Mouse (Mus musculus): Measurements from ENCODE around the gene Stx5a. TPM values are rescaled to one million over a fixed set of nuclear protein-coding genes. Genes with fewer than 3 reads are reported as not detected.

Gene Stx5a
- polyA plus RNA-seq, 1 experiment from 2014 or later: 111 TPM

- no peak for ATAC-seq (ENCODE audit: low FRiP score)
- H3K27me3 ChIP-seq (ENCODE audit: control insufficient read depth, insufficient read depth, low read length): no peaks in the 10 kb centered on the region
- no peak overlapping the region for H3K27ac ChIP-seq (ENCODE audit: low read depth, low read length)
- no peaks in the 10 kb centered on the region for H3K4me1 ChIP-seq (replicated peaks; ENCODE audit: control insufficient read depth, insufficient read depth, low read length)
- DNase-seq (ENCODE audit: low spot score): no peak
- H3K4me2 ChIP-seq (replicated peaks; ENCODE audit: low read depth, low read length): no peak overlapping the region
- H3K9ac ChIP-seq (ENCODE audit: low read depth, low read length): no peak overlapping the region
- H3K9me3 ChIP-seq (ENCODE audit: control insufficient read depth, low read length): no peaks in the 10 kb centered on the region
- H3K4me3 ChIP-seq (ENCODE audit: low read depth, low read length): no peak overlapping the region
- H3K36me3 ChIP-seq (ENCODE audit: control insufficient read depth, insufficient read depth, low read length): peaks cover 14% of the 10 kb centered on the region
- 81% methylated on average over 7 of the region's 7 CpGs for WGBS
Measured at GRCm38 (mm10) chr19:8790171-8790570, 49.0 kb downstream of the Stx5a start.

- ATAC-seq (ENCODE audit: low FRiP score) (peak; percentile 72), DNase-seq (ENCODE audit: low spot score) (peak; percentile 95)
- Histone ChIP-seq H3K4me2 (replicated peaks; ENCODE audit: low read depth, low read length) (peak within 1 kb of the TSS; percentile 87), H3K27ac (ENCODE audit: low read depth, low read length) (peak within 1 kb of the TSS; percentile 55; the same call in 1 of the 2 replicates), H3K36me3 (ENCODE audit: control insufficient read depth, insufficient read depth, low read length) (peaks cover 8% of the 10 kb centered on the region), H3K27me3 (ENCODE audit: control insufficient read depth, insufficient read depth, low read length) (no peaks in the 10 kb centered on the region), H3K4me1 (replicated peaks; ENCODE audit: control insufficient read depth, insufficient read depth, low read length) (no peaks in the 10 kb centered on the region), H3K9me3 (ENCODE audit: control insufficient read depth, low read length) (no peaks in the 10 kb centered on the region), H3K9ac (ENCODE audit: low read depth, low read length) (peak within 1 kb of the TSS; percentile 75), H3K4me3 (ENCODE audit: low read depth, low read length) (peak within 1 kb of the TSS; percentile 64)
- WGBS: 2% methylated on average over 25 of the region's 25 CpGs
Measured at GRCm38 (mm10) chr19:8798264-8798946, 57.2 kb downstream of the Stx5a start, which contains the start of gene Polr2g. Gene Polr2g (minus strand): TSS chr19:8798577.

- ATAC-seq (ENCODE audit: low FRiP score) (no peak), DNase-seq (ENCODE audit: low spot score) (no peak)
- no peak overlapping the region for H3K9ac ChIP-seq (ENCODE audit: low read depth, low read length)
- peaks cover 3% of the 10 kb centered on the region; the same call in 1 of the 2 replicates for H3K36me3 ChIP-seq (ENCODE audit: control insufficient read depth, insufficient read depth, low read length)
- no peak overlapping the region for H3K4me3 ChIP-seq (ENCODE audit: low read depth, low read length)
- no peak overlapping the region for H3K27ac ChIP-seq (ENCODE audit: low read depth, low read length)
- no peaks in the 10 kb centered on the region for H3K4me1 ChIP-seq (replicated peaks; ENCODE audit: control insufficient read depth, insufficient read depth, low read length)
- H3K9me3 ChIP-seq (ENCODE audit: control insufficient read depth, low read length): no peaks in the 10 kb centered on the region
- H3K4me2 ChIP-seq (replicated peaks; ENCODE audit: low read depth, low read length): no peak overlapping the region
- H3K27me3 ChIP-seq (ENCODE audit: control insufficient read depth, insufficient read depth, low read length): no peaks in the 10 kb centered on the region
Measured at GRCm38 (mm10) chr19:8798947-8799315, 57.7 kb downstream of the Stx5a start.

DNA sequence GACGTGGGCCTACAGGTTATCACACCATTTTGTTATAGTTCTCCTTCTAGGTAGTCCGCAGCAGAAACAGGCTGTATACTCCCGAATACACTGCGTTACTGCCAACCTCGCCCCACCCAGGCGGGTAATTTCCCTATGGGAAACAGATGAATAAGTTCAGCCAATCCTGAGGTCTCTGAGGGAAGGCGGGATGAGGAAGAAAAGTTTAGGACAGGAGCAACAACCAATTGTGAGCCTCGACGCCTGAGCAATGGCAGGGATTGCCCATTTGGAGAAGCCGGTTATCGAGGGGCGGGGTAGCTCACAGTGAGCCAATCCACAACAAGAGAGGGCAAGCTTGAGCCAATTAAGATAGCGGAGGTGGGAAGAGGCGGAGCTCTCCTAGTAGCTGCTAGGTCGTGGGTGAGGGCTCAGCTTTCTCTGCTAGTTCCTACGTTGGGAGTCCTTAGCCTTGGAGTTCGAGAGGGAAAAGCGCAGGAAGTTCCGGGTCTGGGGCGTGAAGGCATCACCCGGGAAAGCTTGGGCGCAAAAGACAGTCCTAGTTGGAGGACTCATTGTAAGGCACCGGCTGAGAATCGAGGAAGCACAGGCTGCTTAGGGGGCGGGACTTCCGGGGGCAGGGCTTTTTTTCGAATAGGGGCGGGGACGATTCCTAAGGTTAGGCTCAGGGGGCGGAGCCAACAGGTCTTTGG is 61.1 kb downstream of the Stx5a start, which contains the start of gene Zbtb3:
Gene Zbtb3, plus strand, starts transcription at position 426 of the 692 bp plus-strand sequence.
- H3K4me2 ChIP-seq (replicated peaks; ENCODE audit: low read depth, low read length): peak within 1 kb of the TSS; percentile 72
- peak within 1 kb of the TSS; percentile 58 for H3K9ac ChIP-seq (ENCODE audit: low read depth, low read length)
- H3K4me3 ChIP-seq (ENCODE audit: low read depth, low read length): peak within 1 kb of the TSS; percentile 61
- WGBS: 1% methylated on average over 30 of the region's 30 CpGs
- H3K4me1 ChIP-seq (replicated peaks; ENCODE audit: control insufficient read depth, insufficient read depth, low read length): no peaks in the 10 kb centered on the region
- no peaks in the 10 kb centered on the region for H3K27me3 ChIP-seq (ENCODE audit: control insufficient read depth, insufficient read depth, low read length)
- ATAC-seq (ENCODE audit: low FRiP score): peak; percentile 99
- H3K9me3 ChIP-seq (ENCODE audit: control insufficient read depth, low read length): no peaks in the 10 kb centered on the region
- peak within 1 kb of the TSS; percentile 79 for H3K27ac ChIP-seq (ENCODE audit: low read depth, low read length)
- H3K36me3 ChIP-seq (ENCODE audit: control insufficient read depth, insufficient read depth, low read length): no peaks in the 10 kb centered on the region
- peak; percentile 91 for DNase-seq (ENCODE audit: low spot score)

DNA sequence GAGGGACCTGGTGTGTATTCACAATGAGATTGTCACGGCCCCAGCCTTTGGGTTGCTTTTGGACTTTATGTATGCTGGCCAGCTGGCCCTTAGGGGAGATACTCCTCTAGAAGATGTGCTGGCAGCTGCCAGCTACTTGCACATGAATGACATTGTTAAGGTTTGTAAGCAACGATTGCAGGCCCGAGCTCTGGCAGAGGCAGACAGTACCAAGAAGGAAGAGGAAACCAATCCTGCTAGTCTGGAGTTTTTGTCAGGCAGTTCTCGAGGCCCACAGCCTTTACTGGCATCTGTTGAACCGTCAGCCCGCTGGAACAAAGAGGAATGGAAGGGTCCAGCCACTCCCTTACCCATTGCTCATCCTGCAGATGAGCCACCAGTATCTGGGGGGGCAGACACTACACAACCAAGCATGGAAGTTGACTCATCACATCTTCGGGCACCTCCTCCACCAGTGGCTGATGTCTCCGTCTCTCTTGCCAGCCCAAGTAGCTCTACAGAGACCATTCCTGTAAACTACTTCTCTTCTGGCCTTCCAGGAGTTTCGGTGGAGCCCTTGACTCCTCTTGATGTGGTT is 62.1 kb downstream of the Stx5a start:
- H3K4me2 ChIP-seq (replicated peaks; ENCODE audit: low read depth, low read length): peak overlapping the region; percentile 45; the same call in 1 of the 2 replicates
- no peaks in the 10 kb centered on the region for H3K4me1 ChIP-seq (replicated peaks; ENCODE audit: control insufficient read depth, insufficient read depth, low read length)
- no peak overlapping the region for H3K9ac ChIP-seq (ENCODE audit: low read depth, low read length)
- no peaks in the 10 kb centered on the region for H3K36me3 ChIP-seq (ENCODE audit: control insufficient read depth, insufficient read depth, low read length)
- no peak overlapping the region for H3K4me3 ChIP-seq (ENCODE audit: low read depth, low read length)
- DNase-seq (ENCODE audit: low spot score) (no peak), ATAC-seq (ENCODE audit: low FRiP score) (no peak)
- H3K27ac ChIP-seq (ENCODE audit: low read depth, low read length): no peak overlapping the region
- H3K27me3 ChIP-seq (ENCODE audit: control insufficient read depth, insufficient read depth, low read length): no peaks in the 10 kb centered on the region
- 94% methylated on average over 9 of the region's 9 CpGs for WGBS
- no peaks in the 10 kb centered on the region for H3K9me3 ChIP-seq (ENCODE audit: control insufficient read depth, low read length)

GRCm38 (mm10) chr19:8803879-8804660 is 62.9 kb downstream of the Stx5a start:
- no peak overlapping the region for H3K4me3 ChIP-seq (ENCODE audit: low read depth, low read length)

More at GRCm38 (mm10) chr19:8803879-8804660, 62.9 kb downstream of the Stx5a start:
- no peaks in the 10 kb centered on the region for H3K27me3 ChIP-seq (ENCODE audit: control insufficient read depth, insufficient read depth, low read length)
- WGBS: 95% methylated on average over 11 of the region's 11 CpGs
- no peaks in the 10 kb centered on the region for H3K36me3 ChIP-seq (ENCODE audit: control insufficient read depth, insufficient read depth, low read length)
- no peak overlapping the region for H3K27ac ChIP-seq (ENCODE audit: low read depth, low read length)
- no peaks in the 10 kb centered on the region for H3K9me3 ChIP-seq (ENCODE audit: control insufficient read depth, low read length)
- ATAC-seq (ENCODE audit: low FRiP score) (no peak), DNase-seq (ENCODE audit: low spot score) (no peak)
- no peak overlapping the region for H3K4me2 ChIP-seq (replicated peaks; ENCODE audit: low read depth, low read length)
- H3K4me1 ChIP-seq (replicated peaks; ENCODE audit: control insufficient read depth, insufficient read depth, low read length): no peaks in the 10 kb centered on the region
- no peak overlapping the region for H3K9ac ChIP-seq (ENCODE audit: low read depth, low read length)

Other genes with a start within 250 kb of the Stx5a start
- gene Slc22a8, start 150.2 kb upstream of the Stx5a start, polyA plus RNA-seq (2014; fragmentation: Nextera tagmentation; extraction: Ambion mirVana): 0.08 and 0.45 TPM in 2 replicates
- gene Slc22a6, start 123.4 kb upstream of the Stx5a start, polyA plus RNA-seq (2014; fragmentation: Nextera tagmentation; extraction: Ambion mirVana): 0.77 and 0.88 TPM in 2 replicates
- gene Chrm1, start 77.6 kb upstream of the Stx5a start, polyA plus RNA-seq (2014; fragmentation: Nextera tagmentation; extraction: Ambion mirVana): 0.13 and 0.20 TPM in 2 replicates
- gene Slc3a2, start 18.0 kb upstream of the Stx5a start, polyA plus RNA-seq (2014; fragmentation: Nextera tagmentation; extraction: Ambion mirVana): 123 and 136 TPM in 2 replicates
- 83.6 and 87.1 TPM in 2 replicates for gene Wdr74, start 5.6 kb upstream of the Stx5a start, polyA plus RNA-seq (2014; fragmentation: Nextera tagmentation; extraction: Ambion mirVana)
- 1.6 and 2.6 TPM in 2 replicates for gene 1700092M07Rik, start 695 bp upstream of the Stx5a start, polyA plus RNA-seq (2014; fragmentation: Nextera tagmentation; extraction: Ambion mirVana)
- gene Nxf1, start 15.7 kb downstream of the Stx5a start, polyA plus RNA-seq (2014; fragmentation: Nextera tagmentation; extraction: Ambion mirVana): 213 and 224 TPM in 2 replicates
- 192 and 194 TPM in 2 replicates for gene Tmem223, start 29.6 kb downstream of the Stx5a start, polyA plus RNA-seq (2014; fragmentation: Nextera tagmentation; extraction: Ambion mirVana)
- gene Tmem179b, start 33.1 kb downstream of the Stx5a start, polyA plus RNA-seq (2014; fragmentation: Nextera tagmentation; extraction: Ambion mirVana): 46.4 and 50.8 TPM in 2 replicates
- 15.4 and 17.1 TPM in 2 replicates for gene Taf6l, start 45.0 kb downstream of the Stx5a start, polyA plus RNA-seq (2014; fragmentation: Nextera tagmentation; extraction: Ambion mirVana)
- 184 and 194 TPM in 2 replicates for gene Polr2g, start 57.2 kb downstream of the Stx5a start, polyA plus RNA-seq (2014; fragmentation: Nextera tagmentation; extraction: Ambion mirVana)
- 5.7 and 7.5 TPM in 2 replicates for gene Zbtb3, start 61.1 kb downstream of the Stx5a start, polyA plus RNA-seq (2014; fragmentation: Nextera tagmentation; extraction: Ambion mirVana)
- 47.0 and 53.1 TPM in 2 replicates for gene Ttc9c, start 77.9 kb downstream of the Stx5a start, polyA plus RNA-seq (2014; fragmentation: Nextera tagmentation; extraction: Ambion mirVana)
- 7.0 and 10.1 TPM in 2 replicates for gene Hnrnpul2, start 78.6 kb downstream of the Stx5a start, polyA plus RNA-seq (2014; fragmentation: Nextera tagmentation; extraction: Ambion mirVana)
- gene AC129217.1, start 88.4 kb downstream of the Stx5a start, polyA plus RNA-seq (2014; fragmentation: Nextera tagmentation; extraction: Ambion mirVana): not detected in 2 replicates
- gene Bscl2, start 96.1 kb downstream of the Stx5a start, polyA plus RNA-seq (2014; fragmentation: Nextera tagmentation; extraction: Ambion mirVana): 55.6 and 59.6 TPM in 2 replicates
- 158 TPM in 2 replicates for gene Gng3, start 97.8 kb downstream of the Stx5a start, polyA plus RNA-seq (2014; fragmentation: Nextera tagmentation; extraction: Ambion mirVana)
- 0.32 and 0.37 TPM in 2 replicates for gene Lrrn4cl, start 109.4 kb downstream of the Stx5a start, polyA plus RNA-seq (2014; fragmentation: Nextera tagmentation; extraction: Ambion mirVana)
- gene Ubxn1, start 130.1 kb downstream of the Stx5a start, polyA plus RNA-seq (2014; fragmentation: Nextera tagmentation; extraction: Ambion mirVana): 164 and 180 TPM in 2 replicates
- 56.1 and 57.2 TPM in 2 replicates for gene Uqcc3, start 139.5 kb downstream of the Stx5a start, polyA plus RNA-seq (2014; fragmentation: Nextera tagmentation; extraction: Ambion mirVana)
- 89.6 and 103 TPM in 2 replicates for gene Lbhd1, start 142.3 kb downstream of the Stx5a start, polyA plus RNA-seq (2014; fragmentation: Nextera tagmentation; extraction: Ambion mirVana)
- not detected in 2 replicates for gene Gm49403, start 142.5 kb downstream of the Stx5a start, polyA plus RNA-seq (2014; fragmentation: Nextera tagmentation; extraction: Ambion mirVana)
- gene 1810009A15Rik, start 147.4 kb downstream of the Stx5a start, polyA plus RNA-seq (2014; fragmentation: Nextera tagmentation; extraction: Ambion mirVana): 107 and 112 TPM in 2 replicates
- not detected in 2 replicates for gene Gm49416, start 147.5 kb downstream of the Stx5a start, polyA plus RNA-seq (2014; fragmentation: Nextera tagmentation; extraction: Ambion mirVana)
- 26.1 and 32.1 TPM in 2 replicates for gene Ints5, start 151.6 kb downstream of the Stx5a start, polyA plus RNA-seq (2014; fragmentation: Nextera tagmentation; extraction: Ambion mirVana)
- 89.8 and 102 TPM in 2 replicates for gene Ganab, start 156.7 kb downstream of the Stx5a start, polyA plus RNA-seq (2014; fragmentation: Nextera tagmentation; extraction: Ambion mirVana)
- gene B3gat3, start 179.0 kb downstream of the Stx5a start, polyA plus RNA-seq (2014; fragmentation: Nextera tagmentation; extraction: Ambion mirVana): 43.5 and 45.8 TPM in 2 replicates
- gene Rom1, start 187.9 kb downstream of the Stx5a start, polyA plus RNA-seq (2014; fragmentation: Nextera tagmentation; extraction: Ambion mirVana): 1.0 and 1.1 TPM in 2 replicates
- 6.5 and 7.8 TPM in 2 replicates for gene Eml3, start 188.1 kb downstream of the Stx5a start, polyA plus RNA-seq (2014; fragmentation: Nextera tagmentation; extraction: Ambion mirVana)
- gene Mta2, start 200.5 kb downstream of the Stx5a start, polyA plus RNA-seq (2014; fragmentation: Nextera tagmentation; extraction: Ambion mirVana): 45.6 and 52.3 TPM in 2 replicates
- 23.7 and 27.8 TPM in 2 replicates for gene Tut1, start 212.4 kb downstream of the Stx5a start, polyA plus RNA-seq (2014; fragmentation: Nextera tagmentation; extraction: Ambion mirVana)
- 462 and 475 TPM in 2 replicates for gene Eef1g, start 225.6 kb downstream of the Stx5a start, polyA plus RNA-seq (2014; fragmentation: Nextera tagmentation; extraction: Ambion mirVana)
- 6.0 and 14.1 TPM in 2 replicates for gene Ahnak, start 247.9 kb downstream of the Stx5a start, polyA plus RNA-seq (2014; fragmentation: Nextera tagmentation; extraction: Ambion mirVana)

All from hindbrain, embryonic 11.5 days (tissue).